Mouse (Mus musculus): ENCODE data around the gene Gpbp1.

The Gpbp1 gene

GRCm38 (mm10) chr13:111489802-111490723, at the start of gene Gpbp1:
TSS of gene Gpbp1 (minus strand) at chr13:111490111.
- in situ Hi-C loops (cut with MboI, MseI) = no loop called here

- in situ Hi-C loops (cut with MboI, MseI) = loop anchor here in 1 of 2 experiments (5.0 to 25.0 kb wide), 2 partner anchors 205 to 725 kb away; no protein-coding TSS in a partner anchor
Measured at GRCm38 (mm10) chr13:111537718-111538117, 47.8 kb upstream of the Gpbp1 start.

DNA sequence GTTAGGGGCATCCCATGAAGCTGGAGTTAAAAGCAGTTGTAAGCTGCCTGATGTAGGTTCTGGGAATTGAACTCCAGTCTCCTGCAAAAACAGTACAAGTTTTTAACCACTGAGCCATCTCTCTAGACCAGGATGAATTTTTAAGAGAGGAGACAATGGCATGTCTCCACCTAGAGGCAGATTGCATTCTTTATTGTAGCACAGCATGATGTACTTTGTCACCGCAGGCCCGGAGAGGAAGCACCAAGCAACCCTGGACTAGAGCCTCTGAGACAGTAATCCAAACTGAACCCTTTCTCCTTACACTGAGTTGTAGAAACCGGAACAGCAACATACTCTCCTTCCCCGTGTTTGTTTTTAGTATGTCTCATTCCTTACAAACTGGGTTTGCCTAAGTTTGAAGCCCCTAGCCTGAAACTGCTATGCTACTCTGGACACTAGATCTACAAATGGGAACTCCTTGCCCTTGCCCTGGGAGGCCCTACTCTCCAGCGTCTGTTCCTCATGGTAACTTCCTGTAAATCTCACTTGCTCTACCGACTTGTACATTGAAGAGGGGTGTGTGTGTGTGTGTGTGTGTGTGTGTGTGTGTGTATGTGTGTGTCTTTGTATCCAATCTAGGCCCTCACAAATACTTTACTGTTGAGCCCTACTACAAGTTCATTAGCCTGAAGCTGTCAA, 46.4 kb upstream of the Gpbp1 start:
- in situ Hi-C loops (cut with MboI, MseI) = loop anchor here in 1 of 2 experiments (5.0 to 25.0 kb wide), 2 partner anchors 206 to 726 kb away; no protein-coding TSS in a partner anchor

DNA sequence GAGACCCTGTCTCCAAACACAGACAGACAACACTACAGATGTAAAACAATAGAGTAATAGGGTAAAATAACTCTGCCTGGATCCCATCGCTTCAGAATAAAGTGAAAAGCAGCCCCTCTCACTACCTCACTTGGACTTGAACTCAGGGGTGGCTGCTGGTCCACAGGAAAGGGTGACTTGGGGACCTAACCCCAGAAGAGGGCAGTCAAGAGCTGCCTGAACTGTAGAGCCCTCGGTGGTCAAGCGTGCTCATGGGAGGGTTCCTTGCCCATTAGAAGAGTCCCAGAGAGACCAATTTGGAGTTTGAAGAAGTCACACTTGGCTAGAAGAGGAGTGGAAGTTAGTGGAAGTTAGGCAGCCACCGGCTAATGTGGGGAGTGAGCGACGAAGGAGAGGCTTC, 44.2 kb upstream of the Gpbp1 start:
- in situ Hi-C loops (cut with MboI, MseI) = loop anchor here in 1 of 2 experiments (5.0 to 25.0 kb wide), 2 partner anchors 67 to 728 kb away; no protein-coding TSS in a partner anchor

DNA sequence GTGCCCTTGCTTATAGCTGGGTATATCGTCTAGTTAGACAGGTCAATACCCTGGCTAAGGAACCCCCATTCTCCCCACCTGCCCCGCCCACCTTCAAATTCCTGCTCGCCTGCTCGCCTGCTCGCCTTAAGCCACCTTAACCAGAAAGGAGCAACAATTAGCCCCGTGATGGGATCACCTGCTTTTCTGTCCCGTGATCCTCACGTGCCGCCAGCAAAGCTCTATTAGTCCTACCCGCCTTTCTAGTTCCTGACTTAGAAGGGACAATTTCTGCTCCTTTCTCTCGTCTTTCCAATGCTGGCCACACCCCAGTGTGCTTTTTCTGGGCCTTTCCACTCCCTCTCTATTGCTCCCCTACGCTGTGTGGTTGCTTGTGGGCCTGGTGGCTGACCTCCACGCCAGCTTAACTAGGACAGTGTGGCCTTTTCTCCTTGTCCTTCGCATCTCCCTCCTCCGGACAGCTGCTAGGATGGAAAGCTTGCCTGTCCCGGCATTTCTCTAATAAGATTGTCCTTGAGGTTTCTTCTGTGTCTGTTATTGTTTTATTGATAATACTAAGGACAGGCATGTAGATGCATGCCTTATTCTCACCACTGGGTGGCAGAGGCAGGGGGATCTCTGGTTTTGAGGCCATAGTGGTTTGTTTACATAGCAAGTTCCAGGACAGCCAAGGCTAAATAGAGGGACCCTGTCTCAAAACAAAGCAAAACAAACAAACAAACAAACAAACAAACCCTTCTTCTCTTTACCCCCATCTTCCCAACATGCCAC, 42.5 kb upstream of the Gpbp1 start:
- in situ Hi-C loops (cut with MboI, MseI) = loop anchor here in 1 of 2 experiments (5.0 to 25.0 kb wide), 2 partner anchors 65 to 730 kb away; no protein-coding TSS in a partner anchor

GRCm38 (mm10) chr13:111531701-111532100, 41.8 kb upstream of the Gpbp1 start:
- in situ Hi-C loops (cut with MboI, MseI) = loop anchor here in 1 of 2 experiments (5.0 to 25.0 kb wide), 2 partner anchors 64 to 731 kb away; no protein-coding TSS in a partner anchor

DNA sequence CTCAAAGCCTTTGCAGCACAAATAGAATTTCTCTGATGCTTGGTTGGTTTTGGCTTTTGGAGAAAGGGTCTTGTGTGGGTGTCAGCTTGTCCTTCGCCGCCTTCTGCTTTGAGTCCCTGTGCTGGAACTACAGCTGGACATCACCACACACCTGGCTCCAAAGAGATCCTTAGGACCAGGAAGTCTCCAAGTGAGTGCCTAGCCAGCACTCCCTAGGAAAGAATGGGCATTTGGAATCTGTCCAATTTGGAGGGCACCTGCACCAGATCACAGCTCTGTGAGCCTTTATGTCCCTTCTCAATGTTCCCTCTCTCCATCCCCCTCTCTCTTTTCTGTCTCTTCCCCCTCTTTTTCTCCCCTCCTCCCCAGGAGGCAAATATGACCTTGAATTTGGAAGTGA, 34.4 kb upstream of the Gpbp1 start:
- in situ Hi-C loops (cut with MboI, MseI) = no loop called here

- in situ Hi-C loops (cut with MboI, MseI) = no loop called here
Measured at GRCm38 (mm10) chr13:111522336-111522735, 32.4 kb upstream of the Gpbp1 start.

GRCm38 (mm10) chr13:111520456-111520855, 30.5 kb upstream of the Gpbp1 start:
- in situ Hi-C loops (cut with MboI, MseI) = no loop called here

DNA sequence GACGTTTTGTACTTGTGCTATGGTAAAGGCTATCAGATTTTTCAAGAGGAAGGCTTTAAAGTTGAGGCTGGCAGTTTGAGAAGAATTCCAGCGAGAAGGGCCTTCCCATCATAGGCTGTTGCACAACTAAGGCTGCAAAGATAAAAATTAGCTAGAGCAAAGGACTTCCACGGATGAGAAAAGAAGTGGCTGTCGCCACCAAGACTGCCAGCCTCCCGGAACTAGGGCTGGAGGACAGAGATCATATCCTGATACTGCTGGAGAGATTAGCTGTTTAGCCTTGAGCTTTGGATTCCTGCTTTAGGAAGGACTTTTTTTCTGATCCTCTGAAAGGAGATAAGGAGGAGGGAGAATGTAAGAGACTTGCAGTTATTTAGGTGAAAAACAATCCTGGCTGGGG, 28.4 kb upstream of the Gpbp1 start:
- in situ Hi-C loops (cut with MboI, MseI) = no loop called here

GRCm38 (mm10) chr13:111516385-111517150, 26.7 kb upstream of the Gpbp1 start:
- in situ Hi-C loops (cut with MboI, MseI) = no loop called here

DNA sequence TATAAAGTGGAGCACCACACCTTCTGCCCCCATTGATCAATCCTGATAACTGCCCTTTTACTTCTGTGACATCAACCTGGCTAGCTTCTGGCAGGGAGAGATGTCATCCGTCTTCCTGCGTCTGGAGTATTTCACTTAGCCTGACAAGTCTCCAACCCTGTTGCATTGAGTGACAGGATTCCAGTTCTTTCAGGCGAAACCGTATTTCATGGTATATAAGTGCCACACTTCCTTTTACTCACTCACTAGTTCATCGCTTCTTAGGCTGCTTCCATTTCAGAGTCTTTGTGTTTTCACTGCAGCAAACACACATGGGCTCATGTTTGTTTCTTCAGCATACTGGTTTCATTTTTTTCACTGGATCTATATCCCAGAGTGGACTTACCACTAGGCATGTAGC, 19.5 kb upstream of the Gpbp1 start:
- in situ Hi-C loops (cut with MboI, MseI) = no loop called here

GRCm38 (mm10) chr13:111508645-111509044, 18.7 kb upstream of the Gpbp1 start:
- in situ Hi-C loops (cut with MboI, MseI) = no loop called here

DNA sequence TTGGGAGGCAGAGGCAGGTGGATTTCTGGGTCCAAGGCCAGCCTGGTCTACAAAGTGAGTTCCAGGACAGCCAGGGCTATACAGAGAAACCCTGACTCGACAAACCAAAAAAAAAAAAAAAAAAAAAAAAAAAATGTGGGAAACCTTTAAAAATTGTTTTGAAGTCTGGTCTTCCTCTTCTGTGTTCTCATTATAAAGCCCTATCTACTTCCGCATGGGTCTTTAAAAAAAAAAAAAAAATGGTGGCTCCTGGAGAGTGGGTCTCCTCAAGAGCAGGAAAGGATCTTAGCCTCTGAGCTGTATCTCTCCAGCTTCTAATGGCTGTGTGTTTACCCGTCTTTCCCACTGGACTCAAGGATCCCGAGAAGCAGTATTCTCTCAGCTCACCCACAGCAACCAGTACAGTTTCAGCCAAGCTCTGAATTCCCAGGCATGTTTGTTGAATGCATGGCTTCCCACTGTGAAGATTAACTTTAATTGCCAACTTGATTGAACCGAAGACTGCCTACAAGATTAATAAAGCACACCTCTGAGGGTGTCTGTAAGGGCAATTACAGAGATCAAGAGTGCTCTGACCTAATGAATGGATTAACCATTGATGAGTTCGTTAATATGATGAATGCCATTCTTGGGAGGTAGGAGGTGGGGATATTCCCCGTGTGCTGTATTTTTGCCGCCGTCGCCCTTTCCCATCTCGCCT, 4.6 kb upstream of the Gpbp1 start:
- in situ Hi-C loops (cut with MboI, MseI) = no loop called here

GRCm38 (mm10) chr13:111491046-111491756, 1.3 kb upstream of the Gpbp1 start:
- in situ Hi-C loops (cut with MboI, MseI) = no loop called here

DNA sequence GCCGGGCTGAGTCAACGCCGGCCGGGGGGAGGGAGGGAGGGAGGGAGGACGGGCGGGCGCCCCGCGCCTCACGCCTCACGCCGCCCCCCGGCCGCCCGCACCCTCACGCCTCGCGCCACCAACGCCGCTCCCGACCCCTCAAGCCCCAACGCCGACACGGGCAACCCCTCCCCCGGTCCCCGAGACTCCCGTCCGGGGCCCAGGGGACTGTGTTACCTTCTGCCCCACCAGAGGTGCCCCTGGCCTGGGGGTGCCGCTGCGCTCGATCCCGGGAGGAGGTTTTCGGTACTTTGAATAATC, 459 bp downstream of the Gpbp1 start:
- in situ Hi-C loops (cut with MboI, MseI) = no loop called here

GRCm38 (mm10) chr13:111488651-111489501, 1.0 kb downstream of the Gpbp1 start:
- in situ Hi-C loops (cut with MboI, MseI) = no loop called here

GRCm38 (mm10) chr13:111477695-111478094, 12.2 kb downstream of the Gpbp1 start:
- in situ Hi-C loops (cut with MboI, MseI) = no loop called here
